Mouse (Mus musculus) MEL (cell line): ENCODE data around the gene Tom1l2. TPM values are rescaled to one million over a fixed set of nuclear protein-coding genes. Genes with fewer than 3 reads are reported as not detected.

Experiments used
- DNase-seq: peaks from one replicate; pipeline ENCODE4 v3.0.0; 2011; ENCODE audit warnings: low read depth, low spot score
- H3K27ac ChIP-seq: 2 replicates; pipeline ENCODE4 v1.5.1; 2012; ENCODE audit warnings: low read depth, mild to moderate bottlenecking, control low read depth, low read length, moderate library complexity; ENCODE audit not compliant: control insufficient read depth
- H3K27me3 ChIP-seq, 2 experiments: fragments of 150-350 bp in 1 of 2; sonication (generic) in 1 of 2; 2 replicates each; pipeline ENCODE4 v1.6.1; 2012; ENCODE audit warnings: low read length in 2 of 2, mild to moderate bottlenecking in 2 of 2, improper control_type of control experiment in 1 of 2, moderate library complexity in 1 of 2; ENCODE audit not compliant: insufficient read depth in 2 of 2, control insufficient read depth in 1 of 2
- H3K36me3 ChIP-seq, 2 experiments: 2 replicates each; pipeline ENCODE4 v1.6.1; 2012 to 2014; ENCODE audit warnings: low read length in 2 of 2, improper control_type of control experiment in 1 of 2, inconsistent platforms in 1 of 2, mild to moderate bottlenecking in 1 of 2; ENCODE audit not compliant: insufficient read depth in 2 of 2, control insufficient read depth in 1 of 2
- H3K4me1 ChIP-seq, 2 experiments: fragments of 150-350 bp in 1 of 2; sonication (generic) in 1 of 2; 2 replicates each; pipeline ENCODE4 v1.6.1; 2012; ENCODE audit warnings: low read length in 2 of 2, improper control_type of control experiment in 1 of 2, mild to moderate bottlenecking in 1 of 2; ENCODE audit not compliant: insufficient read depth in 2 of 2, control insufficient read depth in 1 of 2
- H3K4me3 ChIP-seq, 2 experiments: fragments of 150-350 bp in 1 of 2; sonication (generic) in 1 of 2; 2 replicates each; pipeline ENCODE4 v1.5.1; 2012; ENCODE audit warnings: low read depth in 2 of 2, low read length in 2 of 2, mild to moderate bottlenecking in 2 of 2, moderate library complexity in 2 of 2, control low read depth in 1 of 2, improper control_type of control experiment in 1 of 2; ENCODE audit not compliant: control insufficient read depth in 1 of 2, insufficient read depth in 1 of 2
- H3K79me2 ChIP-seq: 2 replicates; pipeline ENCODE4 v1.6.1; 2012; ENCODE audit warnings: mild to moderate bottlenecking, low read length, moderate library complexity; ENCODE audit not compliant: control insufficient read depth, poor library complexity, insufficient read depth
- H3K9ac ChIP-seq: 2 replicates; pipeline ENCODE4 v1.6.1; 2012; ENCODE audit warnings: low read depth, mild to moderate bottlenecking, control low read depth, low read length, moderate library complexity; ENCODE audit not compliant: control insufficient read depth, poor library complexity, severe bottlenecking
- H3K9me3 ChIP-seq: fragments of 150-350 bp; sonication (generic); replicated peaks from 2 replicates; pipeline ENCODE4 v1.6.1; 2012; ENCODE audit warnings: mild to moderate bottlenecking, low read length, improper control_type of control experiment, moderate library complexity; ENCODE audit not compliant: insufficient read depth
- BHLHE40 ChIP-seq: IDR thresholded peaks from 2 replicates; pipeline ENCODE4 v1.6.1; 2012; ENCODE audit warnings: low read depth, mild to moderate bottlenecking, inconsistent platforms, low read length, improper control_type of control experiment, borderline replicate concordance
- CHD1 ChIP-seq: IDR thresholded peaks from 2 replicates; pipeline ENCODE4 v1.6.1; 2012; ENCODE audit warnings: low read depth, mild to moderate bottlenecking, inconsistent platforms, low read length, improper control_type of control experiment
- CHD2 ChIP-seq: IDR thresholded peaks from 2 replicates; pipeline ENCODE4 v1.6.1; 2011; ENCODE audit warnings: low read length, improper control_type of control experiment
- CTCF ChIP-seq, 3 experiments: IDR thresholded peaks in 2 of 3; conservative IDR thresholded peaks in 1 of 3; 2 replicates each; pipeline ENCODE4 v1.5.1; 2011 to 2012; ENCODE audit warnings: low read length in 3 of 3, low read depth in 2 of 3, mild to moderate bottlenecking in 2 of 3, improper control_type of control experiment in 1 of 3, inconsistent platforms in 1 of 3, mixed read lengths in 1 of 3, moderate library complexity in 1 of 3; ENCODE audit not compliant: control insufficient read depth in 1 of 3, insufficient read depth in 1 of 3, poor library complexity in 1 of 3, severe bottlenecking in 1 of 3
- E2F4 ChIP-seq: IDR thresholded peaks from 2 replicates; pipeline ENCODE4 v1.6.1; 2011; ENCODE audit warnings: low read depth, low read length, improper control_type of control experiment, borderline replicate concordance
- EP300 ChIP-seq, 2 experiments: IDR thresholded peaks; 2 replicates each; pipeline ENCODE4 v1.6.1; 2011; ENCODE audit warnings: improper control_type of control experiment in 2 of 2, low read length in 2 of 2, low read depth in 1 of 2, mild to moderate bottlenecking in 1 of 2
- GATA1 ChIP-seq: IDR thresholded peaks from 2 replicates; pipeline ENCODE4 v1.6.1; 2011; ENCODE audit warnings: low read depth, low read length, improper control_type of control experiment
- JUND ChIP-seq: IDR thresholded peaks from 2 replicates; pipeline ENCODE4 v1.6.1; 2011; ENCODE audit warnings: low read depth, mild to moderate bottlenecking, improper control_type of control experiment, low read length
- MAFK ChIP-seq: IDR thresholded peaks from 2 replicates; pipeline ENCODE4 v1.6.1; 2011; ENCODE audit warnings: low read depth, mild to moderate bottlenecking, low read length, improper control_type of control experiment, borderline replicate concordance
- MAZ ChIP-seq: IDR thresholded peaks from 2 replicates; pipeline ENCODE4 v1.6.1; 2012; ENCODE audit warnings: low read depth, mild to moderate bottlenecking, inconsistent platforms, low read length, improper control_type of control experiment
- MYB ChIP-seq: IDR thresholded peaks from 2 replicates; pipeline ENCODE4 v1.6.1; 2011; ENCODE audit warnings: mild to moderate bottlenecking, low read depth, low read length, improper control_type of control experiment
- MYC ChIP-seq: IDR thresholded peaks from 2 replicates; pipeline ENCODE4 v1.6.1; 2011; ENCODE audit warnings: low read depth, mild to moderate bottlenecking, low read length, improper control_type of control experiment, moderate library complexity
- NELFE ChIP-seq: IDR thresholded peaks from 2 replicates; pipeline ENCODE4 v1.6.1; 2011; ENCODE audit warnings: low read depth, low read length, improper control_type of control experiment
- POLR2A ChIP-seq, 2 experiments: IDR thresholded peaks; 2 replicates each; pipeline ENCODE4 v1.6.1; 2011 to 2012; ENCODE audit warnings: low read length in 2 of 2, mild to moderate bottlenecking in 2 of 2, control low read depth in 1 of 2, improper control_type of control experiment in 1 of 2, low read depth in 1 of 2, moderate library complexity in 1 of 2; ENCODE audit not compliant: control insufficient read depth in 1 of 2, insufficient read depth in 1 of 2, poor library complexity in 1 of 2
- POLR2AphosphoS2 ChIP-seq: IDR thresholded peaks from 2 replicates; pipeline ENCODE4 v1.6.1; 2011; ENCODE audit warnings: low read length, improper control_type of control experiment
- POLR2AphosphoS5 ChIP-seq: IDR thresholded peaks from 2 replicates; pipeline ENCODE4 v1.6.1; 2012; ENCODE audit warnings: low read depth, borderline replicate concordance, mild to moderate bottlenecking, inconsistent platforms, low read length, moderate library complexity, mixed read lengths
- RAD21 ChIP-seq: IDR thresholded peaks from 2 replicates; pipeline ENCODE4 v1.6.1; 2011; ENCODE audit warnings: mild to moderate bottlenecking, low read depth, low read length, improper control_type of control experiment
- TCF12 ChIP-seq: IDR thresholded peaks from 2 replicates; pipeline ENCODE4 v1.6.1; 2014; ENCODE audit warnings: low read depth, mild to moderate bottlenecking, inconsistent platforms, low read length, improper control_type of control experiment, moderate library complexity
- USF1 ChIP-seq: IDR thresholded peaks from 2 replicates; pipeline ENCODE4 v1.6.1; 2014; ENCODE audit warnings: low read depth, mild to moderate bottlenecking, inconsistent platforms, low read length, improper control_type of control experiment, moderate library complexity
- ZC3H11A ChIP-seq: IDR thresholded peaks from 2 replicates; pipeline ENCODE4 v1.6.1; 2012; ENCODE audit warnings: low read depth, mild to moderate bottlenecking, inconsistent platforms, low read length, improper control_type of control experiment
- ZMIZ1 ChIP-seq: IDR thresholded peaks from 2 replicates; pipeline ENCODE4 v1.6.1; 2012; ENCODE audit warnings: low read depth, mild to moderate bottlenecking, inconsistent platforms, low read length, improper control_type of control experiment, moderate library complexity
- ZNF384 ChIP-seq: IDR thresholded peaks from 2 replicates; pipeline ENCODE4 v1.6.1; 2012; ENCODE audit warnings: low read depth, mild to moderate bottlenecking, inconsistent platforms, low read length, improper control_type of control experiment
- polyA plus RNA-seq, 2 experiments: library from polyadenylated mRNA; stranded (reverse) in 1 of 2; unstranded in 1 of 2; fragments of >175 nt in 1 of 2; fragments of >200 nt in 1 of 2; gene quantifications; 2 replicates each; pipeline versions ENCODE4 v1.2.1 to v1.2.4; 2012; ENCODE audit warnings: low replicate concordance in 2 of 2, low read depth in 1 of 2; ENCODE audit not compliant: insufficient read length in 2 of 2, insufficient read depth in 1 of 2, missing spikeins in 1 of 2
- total RNA-seq: library from RNA; depleted of rRNA; stranded (reverse); fragments of 300-350 nt; gene quantifications from 2 replicates; pipeline ENCODE4 v1.2.3, GENCODE M21; 2012

Gene Tom1l2
- total and polyA plus RNA-seq, 3 experiments, result 6.8 to 12.2 TPM; not detected in 1

DNA sequence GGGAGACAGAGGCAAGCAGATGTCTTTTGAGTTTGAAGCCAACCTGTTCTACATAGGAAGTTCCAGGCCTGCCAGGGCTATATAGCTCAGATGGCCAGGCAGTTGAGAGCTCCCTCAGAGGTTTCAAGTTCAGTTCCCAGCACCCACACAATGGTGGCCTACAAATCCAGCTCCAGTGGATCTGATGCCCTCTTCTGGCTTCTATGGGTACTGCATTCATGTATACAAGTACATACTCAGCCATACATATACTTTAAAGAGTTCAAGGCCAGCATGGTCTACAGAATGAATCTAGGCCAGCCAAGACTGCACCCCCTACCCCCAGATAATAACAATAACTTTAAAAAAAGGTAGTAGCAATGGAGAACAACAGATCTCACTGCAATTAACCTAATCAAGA is 157.6 kb downstream of the Tom1l2 start (continued):
- TF ChIP-seq E2F4 (no peak), POLR2AphosphoS5 (no peak), MYC (0 out of 2 replicates have a peak, but pooled peaks have one; percentile 44), POLR2A (IDR thresholded peaks at IDR 0.05; ENCODE audit: control insufficient read depth in 1 of 2, insufficient read depth in 1 of 2, low read depth in 1 of 2, low read length in 2 of 2, poor library complexity in 1 of 2) (no peak), ZC3H11A (peak; percentile 78), USF1 (no peak), MYB (no peak), RAD21 (peak; percentile 68), MAFK (no peak), TCF12 (no peak), GATA1 (no peak), MAZ (no peak), EP300 (IDR thresholded peaks at IDR 0.05; ENCODE audit: low read depth in 1 of 2, low read length in 2 of 2) (no peak), JUND (no peak), ZNF384 (no peak), CTCF (IDR thresholded peaks at IDR 0.05 in 2 of 3, conservative IDR thresholded peaks at IDR 0.05 in 1 of 3; ENCODE audit: control insufficient read depth in 1 of 3, insufficient read depth in 1 of 3, low read depth in 2 of 3, low read length in 3 of 3, poor library complexity in 1 of 3, severe bottlenecking in 1 of 3) (peak; percentile 58 to 73 (median 72)), BHLHE40 (no peak)
- TF ChIP-seq, all 39 proteins: peak for 6

- Histone ChIP-seq H3K27ac (no peak overlapping the region), H3K4me3 (no peak overlapping the region), H3K36me3 (peaks cover 0 to 4% of the 10 kb centered on the region in 2 experiments; a peak in 1 of 4 replicates), H3K79me2 (no peaks in the 10 kb centered on the region), H3K27me3 (no peaks in the 10 kb centered on the region), H3K4me1 (no peaks in the 10 kb centered on the region), H3K9ac (no peak overlapping the region), H3K9me3 (no peaks in the 10 kb centered on the region)
- TF ChIP-seq POLR2AphosphoS2, result peak; percentile 61
- no peak for TF ChIP-seq CHD1
- TF ChIP-seq POLR2A (IDR thresholded peaks at IDR 0.05; ENCODE audit: control insufficient read depth in 1 of 2, insufficient read depth in 1 of 2, low read depth in 1 of 2, low read length in 2 of 2, poor library complexity in 1 of 2), result peak in 1 of 2 experiments; percentile 20; a peak in 1 of 4 replicates
- TF ChIP-seq NELFE, result no peak
- no peak for DNase-seq
Observed at GRCm38 (mm10) chr11:60193556-60193955, 159.1 kb downstream of the Tom1l2 start.

GRCm38 (mm10) chr11:60192534-60192933 is 160.2 kb downstream of the Tom1l2 start:
- no peak overlapping the region for H3K9ac ChIP-seq
- no peak overlapping the region for H3K27ac ChIP-seq
- no peak for DNase-seq
- TF ChIP-seq CHD2, result no peak
- TF ChIP-seq ZMIZ1, result peak; percentile 4; the same call in 1 of the 2 replicates
- TF ChIP-seq POLR2AphosphoS2, result peak; percentile 10; the same call in 1 of the 2 replicates
- TF ChIP-seq POLR2A (IDR thresholded peaks at IDR 0.05; ENCODE audit: control insufficient read depth in 1 of 2, insufficient read depth in 1 of 2, low read depth in 1 of 2, low read length in 2 of 2, poor library complexity in 1 of 2), result peak in 1 of 2 experiments; percentile 41; a peak in 1 of 4 replicates
- TF ChIP-seq, all 39 proteins: peak for 3
- peaks cover 0 to 4% of the 10 kb centered on the region in 2 experiments; a peak in 1 of 4 replicates for H3K36me3 ChIP-seq
- no peaks in the 10 kb centered on the region for H3K9me3 ChIP-seq
- no peaks in the 10 kb centered on the region for H3K4me1 ChIP-seq
- H3K27me3 ChIP-seq, result no peaks in the 10 kb centered on the region
- no peak overlapping the region for H3K4me3 ChIP-seq
- no peaks in the 10 kb centered on the region for H3K79me2 ChIP-seq
